Mouse (Mus musculus) layer of hippocampus, postnatal 10 days (tissue): ENCODE measurements around the gene Lif. TPM values are rescaled to one million over a fixed set of nuclear protein-coding genes. Genes with fewer than 3 reads are reported as not detected.

ENCODE experiments used
- DNase-seq, 2 experiments: peaks; one replicate each; pipeline ENCODE4 v3.0.0; 2021; ENCODE audit warnings: low spot score in 2 of 2
- total RNA-seq, 2 experiments: library from RNA; stranded (reverse); gene quantifications; 2 replicates each; pipeline ENCODE4 v1.2.3; 2021

Gene Lif
- total RNA-seq, 2 experiments from 2014 or later, result 0.59 to 0.71 TPM

DNA sequence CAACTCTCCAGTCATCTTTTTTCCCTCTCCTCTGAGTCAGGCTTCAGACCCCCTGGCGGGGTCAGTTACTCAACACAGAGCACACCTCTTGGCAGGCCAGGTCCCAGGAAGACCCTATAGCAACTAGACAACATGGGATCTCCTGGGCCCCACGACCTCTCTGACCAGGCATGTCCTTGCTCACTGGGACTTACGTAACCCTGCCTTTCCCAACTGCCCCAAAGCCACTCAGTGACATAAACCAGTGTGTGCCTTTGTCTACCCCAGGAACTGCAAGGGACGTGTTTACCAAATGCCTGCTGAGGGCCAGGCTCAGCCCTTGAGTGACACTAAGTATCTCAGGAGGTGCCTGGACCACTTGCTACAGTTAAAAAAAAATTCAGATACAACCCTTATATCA is 27.5 kb upstream of the Lif start:
- DNase-seq, result no peak

DNA sequence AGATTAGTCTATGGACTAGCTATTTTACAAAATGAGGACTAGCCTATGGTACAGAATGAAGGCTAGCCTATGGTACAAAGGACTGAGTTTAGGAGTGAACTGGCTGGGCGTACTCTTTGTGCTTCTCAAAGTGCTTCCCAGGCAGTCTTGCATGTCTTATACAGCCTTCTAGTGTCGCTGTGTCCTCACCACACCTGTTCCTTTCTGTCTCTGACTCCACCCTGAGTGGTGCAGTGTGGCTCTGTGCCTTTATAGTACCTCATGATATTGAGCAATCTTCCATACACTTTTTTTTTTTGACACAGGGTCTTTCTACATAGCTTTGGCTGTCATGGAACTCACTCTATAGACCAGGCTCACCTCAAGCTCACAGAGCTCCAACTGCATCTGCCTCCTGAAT is 25.9 kb upstream of the Lif start:
- DNase-seq, result no peak

DNA sequence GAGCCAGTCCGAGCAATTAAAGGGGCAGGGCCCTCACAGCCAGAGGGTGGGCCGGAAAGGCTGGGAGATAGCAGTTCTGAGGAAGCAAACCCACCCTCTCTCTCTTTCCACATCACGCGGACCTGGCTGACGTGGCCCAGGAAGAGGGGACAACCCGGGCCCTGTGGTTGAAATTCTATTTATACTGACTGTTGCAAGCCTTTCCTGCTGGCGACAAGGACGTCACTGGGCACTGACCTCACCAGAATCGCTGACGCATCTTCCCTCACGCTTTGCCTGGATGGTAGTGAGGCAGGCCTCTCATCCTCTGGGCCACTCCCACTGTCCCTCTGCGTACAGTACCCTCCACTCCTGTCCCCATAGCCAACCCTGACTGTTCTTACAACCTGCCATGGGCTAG is 24.7 kb upstream of the Lif start:
- DNase-seq, result no peak

DNA sequence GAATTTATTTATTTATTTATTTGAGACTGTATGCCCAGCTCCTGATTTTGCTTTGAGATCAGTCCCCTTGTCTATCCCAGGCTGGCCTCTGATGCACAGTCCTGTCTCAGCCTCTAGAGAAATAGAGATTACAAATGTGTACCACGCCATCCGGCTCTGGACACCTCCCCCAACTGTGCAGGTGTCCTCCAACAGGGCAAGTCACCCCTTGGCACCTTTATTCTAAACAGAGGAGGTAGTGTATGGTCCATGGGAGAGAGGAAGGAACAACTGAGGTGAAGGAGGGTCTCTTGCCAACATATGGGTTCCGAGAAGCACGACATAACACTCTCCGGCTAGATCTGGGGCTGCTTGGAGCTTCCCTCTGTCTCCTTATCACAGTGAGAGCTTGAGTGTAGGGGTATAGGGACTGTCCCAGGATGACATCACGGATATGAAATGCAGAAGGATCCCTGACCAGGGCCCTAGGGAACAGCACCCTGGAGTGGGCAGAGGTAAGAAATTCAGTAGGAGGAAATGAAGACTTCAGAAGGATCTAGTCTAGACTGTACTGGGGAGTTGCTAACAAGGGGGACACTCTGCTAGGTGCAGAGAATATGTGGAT is 22.2 kb upstream of the Lif start:
- DNase-seq, result no peak

DNA sequence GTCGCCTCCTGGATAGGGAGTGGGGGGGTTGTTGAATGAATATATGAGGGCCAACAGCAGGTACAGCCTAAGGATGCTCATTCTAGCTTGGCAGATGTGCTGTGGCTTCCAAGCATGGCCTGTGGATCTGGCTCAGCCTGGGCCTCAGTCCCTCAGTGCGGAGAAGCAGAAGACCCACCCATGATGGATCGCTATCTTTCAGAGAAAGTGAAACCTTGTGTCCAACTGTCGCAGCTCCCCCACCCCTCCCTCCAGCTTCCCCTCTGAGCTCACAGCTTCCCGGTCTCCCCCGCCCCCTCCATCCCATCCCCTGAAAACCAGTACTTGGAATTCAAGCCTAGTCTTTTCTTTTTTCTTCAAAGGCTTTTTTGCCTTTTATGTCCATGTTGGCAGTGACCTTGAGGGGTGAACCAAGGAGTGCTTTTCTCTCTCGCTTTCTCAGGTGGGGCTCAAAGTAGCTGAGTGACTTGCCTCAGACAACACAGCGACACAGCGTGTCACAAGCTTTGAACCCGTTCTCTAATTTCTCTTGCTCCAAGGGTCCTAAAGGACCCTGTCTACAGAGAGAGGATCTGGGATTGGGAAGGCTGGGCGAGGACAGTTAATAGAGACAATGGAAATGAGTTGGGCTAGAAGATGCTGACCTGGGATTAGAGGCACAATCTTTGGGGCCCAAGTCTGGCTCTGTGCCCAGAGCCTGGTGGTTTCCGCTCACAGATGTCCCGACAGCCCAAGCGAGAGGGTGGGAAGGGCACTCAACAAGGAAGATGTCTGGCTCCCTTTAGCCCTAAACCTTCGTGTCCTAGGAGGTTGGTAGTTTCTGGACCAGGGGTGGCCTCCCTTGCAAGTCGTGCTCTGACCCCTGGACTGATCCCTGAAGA is 21.5 kb upstream of the Lif start, which contains the start of gene Osm:
TSS of gene Osm (plus strand) at position 756 of the 881 bp plus-strand sequence.
- DNase-seq, result no peak

DNA sequence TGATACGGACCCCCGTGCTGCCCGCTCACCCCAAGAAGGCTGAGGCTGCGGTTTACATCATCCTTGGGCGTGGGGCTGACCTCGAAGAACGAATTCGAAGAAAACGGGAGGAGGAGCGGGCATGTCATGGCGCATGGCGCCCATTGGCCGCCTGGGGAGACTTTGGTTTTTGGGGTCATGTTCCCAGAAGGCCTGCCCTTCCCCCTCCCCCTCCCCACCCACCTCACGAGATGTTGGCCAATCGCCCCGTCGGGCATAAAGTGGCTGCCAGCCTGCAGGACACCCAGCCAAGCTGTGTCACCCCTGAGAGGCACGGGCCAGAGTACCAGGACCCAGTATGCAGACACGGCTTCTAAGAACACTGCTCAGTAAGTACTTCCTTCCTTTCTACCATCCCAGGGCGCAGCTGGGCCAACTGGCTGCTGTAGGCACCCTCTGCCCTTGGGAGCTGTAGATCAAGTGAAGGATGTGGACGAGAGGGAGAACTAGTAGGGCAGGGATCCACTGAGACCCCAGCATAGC is 20.8 kb upstream of the Lif start:
- DNase-seq, result no peak

DNA sequence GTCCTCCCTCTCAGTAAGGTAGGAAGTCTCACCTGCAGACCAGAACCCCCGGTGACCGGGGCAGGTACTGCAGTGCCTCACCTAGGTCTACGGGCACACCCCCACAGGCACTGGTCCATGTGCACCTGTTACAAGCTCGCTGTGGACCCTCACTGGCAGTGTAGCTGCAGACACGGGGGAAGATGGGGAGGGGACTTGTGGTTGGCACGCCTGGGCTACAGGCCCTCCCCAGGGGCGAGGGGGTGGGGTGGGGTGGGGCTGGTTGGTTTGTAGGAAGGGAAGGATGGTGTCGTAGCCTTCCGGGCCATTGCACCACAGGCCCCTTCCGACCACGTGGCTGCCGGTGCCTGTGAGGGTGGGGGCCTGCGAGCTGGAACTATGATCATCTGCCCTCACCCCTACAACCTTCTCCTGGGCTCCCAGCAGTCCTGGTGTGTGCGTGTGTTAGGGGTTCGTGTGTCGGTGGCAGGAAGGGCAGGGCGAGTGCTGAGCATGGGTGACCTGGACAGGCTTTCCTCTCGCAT is 19.9 kb upstream of the Lif start:
- DNase-seq, result no peak

DNA sequence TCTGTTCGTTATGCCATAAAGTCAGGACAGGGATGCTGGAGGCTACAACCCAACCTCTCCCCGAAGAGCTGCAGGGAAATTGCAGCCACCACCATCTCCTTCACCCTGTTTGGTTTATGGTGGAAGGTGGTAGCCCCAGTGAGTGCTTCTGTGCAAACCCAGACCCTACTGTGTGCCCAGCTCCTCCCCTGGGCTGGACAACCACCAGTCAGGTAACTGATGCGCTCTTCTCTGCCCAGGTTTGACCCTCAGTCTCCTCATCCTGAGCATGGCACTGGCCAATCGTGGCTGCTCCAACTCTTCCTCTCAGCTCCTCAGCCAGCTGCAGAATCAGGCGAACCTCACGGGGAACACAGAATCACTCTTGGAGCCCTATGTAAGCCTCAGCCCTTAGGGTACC is 19.2 kb upstream of the Lif start:
- DNase-seq, result no peak

DNA sequence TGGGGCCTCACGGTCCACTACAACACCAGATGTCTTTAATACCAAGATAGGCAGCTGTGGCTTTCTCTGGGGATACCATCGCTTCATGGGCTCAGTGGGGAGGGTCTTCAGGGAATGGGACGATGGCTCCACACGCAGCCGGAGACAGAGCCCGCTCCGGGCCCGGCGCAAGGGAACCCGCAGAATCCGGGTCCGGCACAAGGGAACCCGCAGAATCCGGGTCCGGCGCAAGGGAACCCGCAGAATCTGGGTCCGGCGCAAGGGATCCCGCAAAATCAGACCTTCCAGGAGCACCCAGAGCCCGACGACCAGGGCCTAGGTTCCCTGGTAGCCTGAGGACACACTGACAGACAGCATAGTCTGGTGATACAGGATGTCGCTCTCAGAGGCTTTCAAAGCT is 17.7 kb upstream of the Lif start:
- no peak for DNase-seq

DNA sequence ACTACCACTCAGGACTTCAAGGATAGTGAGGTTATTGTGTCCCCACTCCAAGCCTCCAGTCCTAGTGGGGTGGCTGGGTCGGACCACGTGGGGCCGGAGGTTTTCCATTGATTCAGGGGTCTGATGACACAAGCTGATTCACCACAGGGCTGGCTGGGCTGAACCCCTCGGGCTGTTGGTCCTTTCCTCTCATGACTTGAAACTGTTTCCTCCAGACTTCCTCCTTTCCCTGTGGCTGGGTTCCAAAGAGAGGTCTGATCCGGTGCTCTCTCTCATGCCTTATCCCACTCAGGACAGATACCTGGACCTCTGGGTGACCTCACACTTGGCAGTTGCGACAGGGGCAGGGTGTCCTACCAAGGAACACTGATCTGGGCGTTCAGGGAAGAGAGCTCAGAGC is 17.2 kb upstream of the Lif start:
- no peak for DNase-seq

DNA sequence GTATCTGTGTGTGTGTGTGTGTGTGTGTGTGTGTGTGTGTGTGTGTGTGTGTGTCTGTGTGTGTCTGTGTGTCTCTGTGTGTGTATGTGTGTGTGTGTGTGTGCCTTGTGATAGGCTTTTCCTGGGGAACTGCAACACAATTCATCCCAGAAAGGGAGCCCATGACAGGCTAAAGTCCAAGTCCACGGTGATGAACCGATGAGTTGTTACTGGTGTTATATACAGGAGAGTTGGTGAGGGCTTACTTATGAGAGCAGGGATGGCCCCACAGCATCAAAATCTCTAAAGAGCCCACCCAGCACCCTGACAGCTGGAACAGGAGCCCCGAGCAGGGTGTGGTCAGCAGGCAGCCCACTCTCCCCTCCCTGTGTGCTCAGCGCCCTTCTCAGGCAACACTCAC is 16.2 kb upstream of the Lif start:
- DNase-seq, result no peak

DNA sequence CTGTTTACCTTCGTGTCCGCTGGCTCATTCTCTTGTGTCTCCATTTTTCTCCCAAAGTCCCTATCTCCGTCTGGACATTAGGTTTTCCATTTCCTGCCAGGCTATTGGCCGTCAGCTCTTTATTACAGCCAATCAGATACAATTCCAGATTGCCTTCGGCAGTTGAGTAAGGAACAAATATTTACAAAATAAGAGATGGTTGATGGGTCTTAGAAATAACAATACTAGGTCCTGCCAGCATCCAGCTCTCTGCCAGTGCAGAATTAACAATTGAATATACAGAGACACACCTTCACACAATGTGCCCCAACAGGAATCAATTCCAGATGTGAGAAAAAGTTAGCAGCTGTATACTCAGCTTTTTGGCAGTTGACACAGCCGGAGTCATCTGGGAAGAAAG is 11.2 kb upstream of the Lif start:
- no peak for DNase-seq

DNA sequence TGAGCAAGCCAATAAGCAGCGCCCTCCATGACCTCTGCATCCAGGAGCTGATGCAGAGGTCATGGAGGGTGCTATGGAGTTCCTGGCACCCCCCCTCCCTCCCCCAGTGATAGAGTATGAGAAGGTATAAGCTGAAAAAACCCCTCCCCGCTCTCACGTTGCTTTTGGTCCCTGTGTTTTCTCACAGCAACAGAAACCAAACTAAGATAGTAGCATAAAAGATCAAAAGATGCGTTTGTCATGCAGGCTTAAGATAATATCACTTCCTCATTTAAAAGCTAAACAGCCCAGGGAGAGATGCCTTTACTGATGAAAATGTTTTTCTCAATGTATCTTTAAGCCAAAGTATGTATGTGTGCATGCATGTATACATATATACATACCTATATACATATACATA is 10.7 kb upstream of the Lif start:
- DNase-seq, result no peak

DNA sequence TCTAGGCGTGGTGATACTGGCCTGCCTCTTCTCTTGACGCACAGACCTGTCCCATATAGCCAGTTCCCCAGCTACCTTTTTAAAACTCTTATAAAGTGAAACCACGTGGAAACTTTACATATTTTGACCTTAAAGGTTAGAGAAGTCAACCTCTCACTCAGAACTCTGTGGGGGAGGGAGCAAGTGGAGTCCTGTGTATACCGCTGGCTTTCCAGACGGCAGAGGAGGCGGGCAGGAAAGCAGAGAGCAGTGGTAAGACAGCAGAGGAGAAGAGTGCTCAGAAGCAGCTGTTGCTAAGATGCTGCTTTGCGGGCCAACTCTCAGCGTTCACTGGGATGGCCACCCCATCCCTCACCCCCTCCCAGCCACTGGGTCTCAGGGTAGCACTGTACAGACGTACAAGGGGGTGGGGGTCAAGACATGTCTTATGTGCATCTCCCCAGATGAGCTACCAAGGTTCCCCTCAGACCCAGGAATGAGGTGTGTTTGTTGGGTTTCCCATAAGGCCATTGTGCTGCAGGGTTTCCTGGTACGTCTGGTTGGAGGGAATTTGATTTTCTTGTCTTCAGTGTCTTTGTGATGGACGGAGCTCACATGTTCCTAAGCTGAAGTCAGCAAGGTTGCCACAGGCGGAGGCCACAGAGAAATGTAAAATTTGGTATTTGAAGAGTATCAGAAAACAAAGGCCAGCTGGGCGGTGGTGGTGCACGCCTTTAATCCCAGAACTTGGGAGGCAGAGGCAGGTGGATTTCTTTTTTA is 10.0 kb upstream of the Lif start:
- no peak for DNase-seq

DNA sequence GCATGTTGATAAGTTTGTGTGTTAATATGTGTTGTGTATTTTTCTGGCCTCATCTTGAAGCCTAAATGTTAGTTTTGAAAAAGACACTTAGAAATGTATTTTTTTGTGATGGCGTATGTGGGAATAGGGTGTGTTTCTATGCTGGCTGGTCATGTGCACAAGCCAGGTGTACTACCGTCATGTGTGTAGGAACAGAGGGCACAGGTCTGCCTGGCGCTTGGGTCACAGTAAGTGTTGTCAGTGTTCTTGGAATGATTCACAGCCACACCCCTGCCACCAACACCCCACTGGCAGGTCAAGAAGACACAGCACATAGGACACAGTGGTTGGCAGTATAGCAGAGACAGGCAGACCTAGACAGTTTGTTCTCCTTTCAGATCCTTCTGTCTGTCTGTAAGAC is 8.2 kb upstream of the Lif start:
- no peak for DNase-seq

DNA sequence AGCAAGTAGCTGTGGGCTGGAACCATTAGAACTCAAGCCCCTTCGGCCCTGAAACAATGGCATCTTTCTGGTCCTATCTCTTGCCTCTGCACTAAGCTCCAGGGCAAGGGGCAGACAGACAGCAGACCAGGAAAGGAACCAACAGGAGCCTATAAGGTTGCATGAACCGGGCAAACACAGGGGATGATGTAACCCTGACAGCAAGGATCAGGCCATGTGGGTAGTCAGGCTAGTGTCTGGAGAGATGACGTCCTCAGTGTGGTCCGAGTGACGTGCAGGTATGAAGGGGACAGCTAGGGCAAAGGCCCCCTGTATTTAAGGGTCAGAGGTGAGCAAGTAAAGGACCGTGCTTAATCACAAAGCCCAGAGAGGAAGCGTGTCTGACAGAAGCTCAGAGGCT is 7.1 kb upstream of the Lif start:
- DNase-seq, result no peak

DNA sequence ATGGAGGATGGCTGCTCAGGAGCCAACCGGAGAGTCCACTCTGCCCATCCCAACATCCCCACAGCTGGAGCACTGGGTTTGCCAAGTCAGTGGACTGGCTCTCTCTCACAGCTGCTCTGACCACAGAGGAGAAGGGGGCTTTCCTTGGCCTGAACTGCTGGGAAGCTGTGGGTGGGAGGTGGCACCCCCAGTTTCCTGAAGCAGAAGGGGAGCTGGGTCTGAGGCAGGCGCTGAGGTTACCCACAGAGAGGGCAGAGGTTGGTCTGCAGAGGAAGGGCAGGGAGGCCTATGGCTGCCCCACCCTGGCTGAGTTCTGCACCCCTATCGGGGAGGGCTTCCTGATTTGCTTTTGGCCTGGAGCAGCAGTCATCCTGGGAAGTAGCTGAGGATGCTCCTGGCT is 6.0 kb upstream of the Lif start:
- no peak for DNase-seq

DNA sequence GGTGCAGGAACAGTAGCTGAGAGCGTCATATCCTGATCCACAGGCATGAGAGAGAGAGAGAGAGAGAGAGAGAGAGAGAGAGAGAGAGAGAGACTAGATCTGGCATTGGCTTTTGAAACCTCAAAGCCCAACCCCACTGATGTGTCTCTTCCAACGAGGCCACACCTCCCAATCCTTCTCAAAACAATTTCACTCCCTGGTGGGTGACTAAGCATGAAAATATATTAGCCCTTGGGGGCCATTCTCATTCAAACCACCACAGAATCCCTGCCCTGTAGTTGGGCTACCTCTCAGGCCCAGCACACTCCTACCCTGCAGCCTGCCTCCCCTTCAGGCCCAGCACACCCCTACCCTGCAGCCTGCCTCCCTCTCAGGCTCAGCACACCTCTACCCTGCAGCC is 4.5 kb upstream of the Lif start:
- DNase-seq, result no peak

DNA sequence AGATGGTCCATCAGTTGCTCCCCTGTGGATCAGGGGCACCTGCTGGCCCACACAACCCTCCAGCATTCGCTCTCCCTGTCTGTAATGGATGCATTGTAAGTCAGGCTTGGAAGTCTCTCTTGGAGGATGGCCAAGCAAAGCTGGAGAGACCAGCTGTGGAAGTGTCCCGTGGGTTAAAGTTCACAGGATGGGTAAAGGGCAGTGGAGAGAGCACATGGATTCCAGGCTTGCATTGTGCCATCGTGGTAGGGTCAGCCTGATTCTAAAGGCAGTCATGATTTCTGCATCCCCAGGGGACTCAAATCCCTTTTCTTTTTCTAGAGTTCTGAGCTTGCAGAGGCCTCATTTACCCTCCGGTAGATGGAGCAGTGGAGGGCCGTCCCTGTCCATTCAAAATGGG is 399 bp downstream of the Lif start:
- DNase-seq, result no peak

DNA sequence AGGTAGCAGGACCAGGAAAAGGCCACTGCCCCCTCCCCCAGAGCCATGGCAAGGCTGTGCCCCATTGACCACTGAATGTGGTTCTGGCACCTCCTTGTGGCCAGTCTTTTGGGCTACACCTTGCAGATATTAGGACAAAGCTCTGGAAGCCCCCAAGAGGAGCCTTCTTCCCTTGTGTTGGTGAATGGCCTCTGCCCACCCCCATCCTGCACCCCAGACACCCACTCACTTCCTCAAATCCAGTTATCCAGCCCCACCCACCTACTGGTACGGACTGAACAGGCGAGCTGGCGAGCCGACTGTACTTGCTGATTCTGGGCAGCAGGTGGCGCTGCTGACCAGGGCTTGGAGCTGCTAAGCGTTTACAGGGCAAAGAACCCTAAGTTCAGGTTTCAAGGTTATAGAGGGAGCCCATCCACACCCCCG is 1.3 kb downstream of the Lif start:
- peak; percentile 90 to 93 for DNase-seq

DNA sequence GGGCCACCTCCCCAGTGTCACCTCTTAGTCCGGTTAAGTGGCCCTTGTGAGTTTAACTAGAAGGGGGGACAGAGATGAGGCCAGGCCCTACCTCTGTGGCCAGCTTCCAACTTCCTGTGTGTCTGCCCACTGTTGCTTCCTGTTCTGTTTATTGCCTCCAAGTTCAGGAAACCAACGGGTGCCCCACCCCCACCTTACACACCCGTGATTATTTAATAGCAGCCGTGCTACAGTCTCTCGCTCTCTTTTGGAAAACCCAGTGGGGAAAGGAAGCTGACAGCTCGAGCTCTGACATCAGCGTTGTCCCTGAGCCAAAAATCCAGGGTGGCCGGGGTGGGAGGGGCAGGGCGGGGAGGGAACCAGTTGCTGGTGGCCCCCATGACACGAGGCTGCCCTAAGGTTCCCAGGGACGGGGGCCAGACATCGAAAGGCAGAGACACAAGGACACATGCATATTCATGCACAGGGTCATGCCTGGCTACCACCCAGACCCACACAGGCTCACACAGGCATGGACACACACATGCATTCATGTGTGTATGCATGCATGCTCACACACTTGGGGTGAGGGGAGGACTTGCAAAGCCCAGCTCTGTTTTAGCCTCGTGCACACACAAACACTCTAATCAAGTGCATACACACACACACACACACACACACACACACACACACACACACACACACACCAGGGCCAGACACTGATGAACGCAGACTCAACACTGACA is 3.3 kb downstream of the Lif start:
- peak; percentile 36 for DNase-seq
